Mouse (Mus musculus) hindbrain, postnatal 0 days (tissue): ENCODE results near the gene Commd4. TPM values are rescaled to one million over a fixed set of nuclear protein-coding genes. Genes with fewer than 3 reads are reported as not detected.

Experiments
- ATAC-seq: fragments of 200-750 bp; cut with Nextera tagmentation; 2 replicates; pipeline ENCODE4 v1.8.0; 2017; ENCODE audit warnings: mild to moderate bottlenecking, moderate TSS enrichment, moderate library complexity
- DNase-seq: peaks from one replicate; pipeline ENCODE4 v3.0.0-alpha.2; 2015; ENCODE audit warnings: low spot score
- H3K27ac ChIP-seq: fragments of 300-500 bp; sonication (generic); 2 replicates; pipeline ENCODE4 v1.5.1; 2014; ENCODE audit warnings: mild to moderate bottlenecking
- H3K27me3 ChIP-seq: fragments of 300-500 bp; sonication (generic); 2 replicates; pipeline ENCODE4 v1.6.1; 2014; ENCODE audit warnings: low read length, mixed read lengths; ENCODE audit not compliant: insufficient read depth
- H3K36me3 ChIP-seq: fragments of 300-500 bp; sonication (generic); 2 replicates; pipeline ENCODE4 v1.6.1; 2014; ENCODE audit warnings: low read length, mixed read lengths; ENCODE audit not compliant: insufficient read depth
- H3K4me1 ChIP-seq: fragments of 300-500 bp; sonication (generic); 2 replicates; pipeline ENCODE4 v1.6.1; 2014; ENCODE audit warnings: antibody characterized with exemption, low read length, mixed read lengths; ENCODE audit not compliant: insufficient read depth
- H3K4me2 ChIP-seq: fragments of 300-500 bp; sonication (generic); 2 replicates; pipeline ENCODE4 v1.6.1; 2014; ENCODE audit warnings: low read depth, mild to moderate bottlenecking, low read length, moderate library complexity, mixed read lengths
- H3K4me3 ChIP-seq: fragments of 300-500 bp; sonication (generic); 2 replicates; pipeline ENCODE4 v1.5.1; 2014; ENCODE audit warnings: low read length
- H3K9ac ChIP-seq: fragments of 300-500 bp; sonication (generic); replicated peaks from 2 replicates; pipeline ENCODE4 v1.6.1; 2014; ENCODE audit warnings: mild to moderate bottlenecking, low read length, moderate library complexity, mixed read lengths
- H3K9me3 ChIP-seq: fragments of 300-500 bp; sonication (generic); 2 replicates; pipeline ENCODE4 v1.6.1; 2016; ENCODE audit warnings: low read length, mixed read lengths
- CTCF ChIP-seq: IDR thresholded peaks from 2 replicates; pipeline ENCODE4 v1.5.1; 2016; ENCODE audit warnings: antibody characterized with exemption, control low read depth, low read depth
- WGBS: fragments of 180-500 bp; shearing (Covaris S2); extraction: QIAGEN DNeasy Blood & Tissue Kit; methylation state at CpG from one replicate; pipeline ENCODE4 v1.1.7; 2014; 5-methylcytosine and 5-hydroxymethylcytosine counted together
- polyA plus RNA-seq: library from polyadenylated mRNA; unstranded; fragments of >200 nt; fragmentation: Nextera tagmentation; extraction: Ambion mirVana; gene quantifications from 2 replicates; pipeline ENCODE4 v1.2.1, GENCODE M21; 2015
- total RNA-seq: library from RNA; depleted of rRNA; stranded (reverse); fragments of >200 nt; gene quantifications from 2 replicates; pipeline ENCODE4 v1.2.3, GENCODE M21; 2014

Gene Commd4
- total and polyA plus RNA-seq, 2 experiments from 2014 or later = 78.9 to 170 TPM

DNA sequence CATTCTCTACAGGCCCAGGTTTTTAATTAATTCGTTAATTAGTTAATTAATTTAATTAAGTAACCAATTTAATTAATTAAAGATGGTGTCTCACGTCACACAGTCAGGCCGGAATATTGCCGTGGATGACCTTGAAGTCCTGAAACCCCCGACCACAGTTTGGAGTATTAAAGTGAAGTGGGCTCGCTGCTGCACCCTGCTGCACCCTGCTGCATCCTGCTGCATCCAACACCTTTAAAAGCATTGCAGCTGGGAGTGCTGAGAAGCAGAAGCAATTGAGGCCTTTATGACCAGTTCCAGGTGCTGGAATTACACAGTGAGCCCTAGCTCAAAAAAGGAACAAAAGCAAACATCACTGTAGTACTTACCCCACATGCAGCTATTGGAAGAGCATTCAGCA, 5.8 kb downstream of the Commd4 start:
- Histone ChIP-seq H3K9me3 (no peaks in the 10 kb centered on the region), H3K9ac (no peak overlapping the region), H3K27me3 (no peaks in the 10 kb centered on the region), H3K4me3 (no peak overlapping the region), H3K27ac (no peak overlapping the region), H3K4me2 (no peak overlapping the region), H3K4me1 (peaks cover 7% of the 10 kb centered on the region), H3K36me3 (no peaks in the 10 kb centered on the region)
- WGBS = 45% methylated on average over 6 of the region's 6 CpGs
- ATAC-seq (no peak), DNase-seq (peak; percentile 19)
- TF ChIP-seq CTCF = peak; percentile 20; the same call in 1 of the 2 replicates

DNA sequence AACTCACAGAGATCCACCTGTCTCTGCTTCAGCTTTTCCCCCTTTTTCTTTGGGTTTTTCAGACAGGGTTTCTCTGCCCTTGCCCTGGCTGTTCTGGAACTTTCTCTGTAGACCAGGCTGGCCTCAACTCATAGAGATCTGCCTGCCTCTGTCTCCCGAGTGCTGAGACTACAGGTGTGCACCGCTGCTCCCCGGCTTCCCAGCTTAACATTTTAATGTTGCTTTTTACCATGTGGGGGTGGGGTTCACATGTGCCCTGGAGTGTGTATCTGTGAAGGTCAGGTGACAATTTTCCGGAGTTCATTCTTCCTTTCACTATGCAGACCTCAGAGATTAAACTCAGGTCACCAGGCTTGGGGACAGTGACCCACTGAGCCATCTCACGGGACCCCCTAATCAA, 7.9 kb downstream of the Commd4 start:
- Histone ChIP-seq H3K9ac (no peak overlapping the region), H3K4me2 (no peak overlapping the region), H3K27ac (no peak overlapping the region), H3K4me1 (peaks cover 15% of the 10 kb centered on the region), H3K27me3 (no peaks in the 10 kb centered on the region), H3K4me3 (no peak overlapping the region), H3K9me3 (no peaks in the 10 kb centered on the region), H3K36me3 (no peaks in the 10 kb centered on the region)
- DNase-seq = no peak
- WGBS = 88% methylated on average over 5 of the region's 5 CpGs
- TF ChIP-seq CTCF = no peak
- no peak for ATAC-seq

DNA sequence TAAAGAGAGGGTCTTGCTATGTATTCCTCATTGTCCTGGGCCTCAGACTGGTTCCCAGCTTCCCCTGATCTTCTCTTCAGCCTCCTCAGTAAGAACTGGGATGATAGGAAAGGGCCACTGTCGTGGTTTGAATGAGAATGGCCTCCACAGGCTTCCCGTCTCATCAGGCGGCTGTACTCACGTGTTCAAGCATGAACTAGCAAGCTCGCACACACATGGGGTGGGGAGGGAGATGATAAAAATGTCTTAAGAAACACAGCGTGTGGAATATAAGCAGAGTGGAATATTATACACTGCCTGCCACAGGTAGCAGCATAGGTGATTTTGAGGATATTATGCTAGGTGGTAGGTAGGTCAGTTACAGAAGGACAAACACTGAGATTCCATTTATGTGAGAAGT, 9.1 kb downstream of the Commd4 start:
- Histone ChIP-seq H3K36me3 (no peaks in the 10 kb centered on the region), H3K4me3 (no peak overlapping the region), H3K4me2 (peak overlapping the region; percentile 87), H3K4me1 (peaks cover 15% of the 10 kb centered on the region), H3K9ac (peak overlapping the region; percentile 74), H3K27me3 (no peaks in the 10 kb centered on the region), H3K27ac (peak overlapping the region; percentile 90), H3K9me3 (no peaks in the 10 kb centered on the region)
- ATAC-seq (no peak), DNase-seq (no peak)
- 61% methylated on average over 6 of the region's 6 CpGs for WGBS
- no peak for TF ChIP-seq CTCF

DNA sequence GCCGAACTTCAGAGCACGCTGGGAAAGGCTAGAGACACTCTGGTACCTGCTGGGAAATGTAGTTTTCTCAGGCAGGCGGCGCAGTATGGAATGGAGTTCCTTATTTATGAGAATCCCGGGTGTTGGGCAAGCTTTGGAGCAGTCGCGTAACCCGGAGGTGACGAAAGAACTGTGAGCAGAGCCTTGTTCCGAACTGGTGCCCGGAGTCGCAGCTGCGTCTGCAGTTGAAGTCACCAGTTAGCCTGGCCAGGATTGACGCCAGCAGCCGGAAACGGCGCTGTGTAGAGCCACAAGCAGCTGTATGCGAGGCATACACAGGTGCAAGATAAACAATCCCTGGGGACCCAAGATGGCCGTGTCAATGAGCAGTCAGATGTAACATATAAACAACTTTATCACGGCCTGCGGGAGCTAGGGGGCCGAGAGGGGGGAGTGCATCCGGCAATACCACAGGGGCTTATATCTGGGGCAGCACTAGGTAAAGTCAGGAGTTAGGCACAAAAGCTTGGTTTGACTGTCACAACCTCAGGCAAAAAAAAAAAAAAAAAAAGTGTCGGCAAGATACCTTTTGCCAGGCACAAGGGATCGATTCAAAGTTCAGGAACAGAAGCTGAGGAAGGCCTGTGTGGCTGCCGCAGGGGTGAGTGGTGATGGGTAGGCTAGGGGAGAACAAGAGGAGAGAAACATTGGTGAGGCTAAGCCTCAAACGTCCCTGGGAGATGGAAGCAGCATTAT, 9.8 kb downstream of the Commd4 start, which contains the start of gene Neil1:
TSS of gene Neil1 (minus strand) at position 162 of the 735 bp plus-strand sequence.
- DNase-seq = peak; percentile 96
- no peaks in the 10 kb centered on the region for H3K27me3 ChIP-seq
- TF ChIP-seq CTCF = peak; percentile 44
- peak within 1 kb of the TSS; percentile 90 for H3K27ac ChIP-seq
- ATAC-seq = peak; percentile 95
- H3K36me3 ChIP-seq = no peaks in the 10 kb centered on the region
- WGBS = 2% methylated on average over 27 of the region's 27 CpGs
- no peaks in the 10 kb centered on the region for H3K9me3 ChIP-seq
- H3K4me1 ChIP-seq = peaks cover 15% of the 10 kb centered on the region
- H3K4me2 ChIP-seq = peak within 1 kb of the TSS; percentile 87
- peak within 1 kb of the TSS; percentile 45 for H3K4me3 ChIP-seq
- peak within 1 kb of the TSS; percentile 74 for H3K9ac ChIP-seq

DNA sequence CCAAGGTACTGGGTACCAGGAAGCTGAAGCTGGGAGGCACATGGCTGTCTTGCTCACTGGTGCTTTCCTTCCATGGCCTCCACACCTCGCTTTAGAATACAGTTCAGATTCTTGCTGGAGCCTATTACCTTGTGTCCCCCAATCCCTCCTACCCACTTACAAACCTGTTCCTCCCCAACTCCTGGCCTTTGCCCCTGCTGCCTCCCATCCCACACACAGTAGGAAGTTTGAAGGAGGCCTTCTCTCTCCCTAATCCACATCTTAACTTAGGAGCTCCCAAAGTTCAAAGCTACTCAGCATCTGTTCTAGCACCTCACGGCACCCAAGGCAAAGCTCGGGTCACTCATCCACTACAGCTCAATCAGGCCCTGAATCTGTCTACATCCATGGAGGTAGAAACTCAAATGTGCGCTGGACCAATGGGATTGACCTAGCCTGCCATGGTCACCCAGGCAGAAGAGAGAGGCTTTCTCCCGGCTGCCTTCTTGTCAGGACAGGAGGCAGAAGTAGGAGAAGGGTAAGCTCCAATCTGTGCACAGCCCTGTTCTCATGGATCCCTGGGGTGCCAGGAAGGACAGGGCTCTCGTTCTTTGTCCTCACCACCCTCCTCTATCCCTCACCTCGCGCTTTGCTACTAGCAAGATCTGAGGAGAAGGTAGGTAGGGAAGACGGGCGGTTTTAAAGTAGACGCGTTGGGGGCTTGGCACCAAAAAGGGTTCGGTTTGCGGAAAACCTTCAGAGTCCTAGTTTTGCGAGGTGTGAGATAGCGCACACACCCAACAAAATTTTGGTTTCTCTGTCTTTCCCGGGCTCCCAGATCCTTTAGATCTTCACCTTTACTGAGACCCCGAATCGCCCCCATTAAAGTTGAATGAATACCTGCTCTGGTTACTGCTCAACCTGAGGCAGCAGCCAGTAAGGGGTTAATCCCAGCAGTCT, 10.7 kb downstream of the Commd4 start:
- no peak for TF ChIP-seq CTCF
- Histone ChIP-seq H3K27ac (peak overlapping the region; percentile 90), H3K4me1 (peaks cover 15% of the 10 kb centered on the region), H3K9ac (peak overlapping the region; percentile 74), H3K4me2 (peak overlapping the region; percentile 87), H3K36me3 (no peaks in the 10 kb centered on the region), H3K4me3 (peak overlapping the region; percentile 45), H3K27me3 (no peaks in the 10 kb centered on the region), H3K9me3 (no peaks in the 10 kb centered on the region)
- DNase-seq (no peak), ATAC-seq (peak; percentile 41)
- WGBS = 10% methylated on average over 19 of the region's 19 CpGs

DNA sequence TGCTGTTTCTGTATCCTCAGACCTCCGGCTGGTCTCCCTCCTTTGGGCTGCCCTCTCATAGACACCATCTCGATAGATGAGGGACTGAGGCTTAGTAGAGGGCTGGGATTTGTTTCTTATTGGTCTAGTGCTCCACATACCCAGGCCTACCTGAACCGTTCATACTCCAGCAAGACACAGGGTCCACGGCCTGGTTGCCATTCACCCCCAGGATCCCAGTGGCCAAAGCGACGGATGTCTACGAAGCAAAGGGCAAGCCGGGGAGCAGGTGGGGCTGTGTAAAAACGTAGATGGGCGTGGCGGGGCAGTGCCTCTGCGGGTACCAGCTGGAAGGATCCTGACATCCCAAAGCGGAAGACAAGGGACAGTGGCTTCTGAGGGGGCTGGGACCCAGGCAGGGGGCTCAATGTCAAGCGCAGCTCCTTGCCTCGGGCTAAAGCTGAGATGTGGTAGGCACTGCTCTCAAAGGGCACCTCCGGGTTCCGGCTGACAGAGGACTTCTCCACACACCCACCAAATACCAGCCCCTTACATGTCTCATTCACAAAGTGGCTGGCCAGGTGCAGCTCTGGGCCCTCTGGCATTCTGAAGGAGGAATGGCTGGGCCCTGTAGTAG, 11.6 kb downstream of the Commd4 start:
- ATAC-seq (no peak), DNase-seq (no peak)
- Histone ChIP-seq H3K27ac (peak overlapping the region; percentile 90; the same call in 1 of the 2 replicates), H3K4me3 (no peak overlapping the region), H3K9ac (peak overlapping the region; percentile 74; the same call in 1 of the 2 replicates), H3K4me1 (peaks cover 15% of the 10 kb centered on the region), H3K4me2 (peak overlapping the region; percentile 87), H3K9me3 (no peaks in the 10 kb centered on the region), H3K27me3 (no peaks in the 10 kb centered on the region), H3K36me3 (no peaks in the 10 kb centered on the region)
- 83% methylated on average over 17 of the region's 17 CpGs for WGBS
- no peak for TF ChIP-seq CTCF
